Mouse (Mus musculus) heart, embryonic 15.5 days (tissue): ENCODE data around the gene Slc9c1. TPM values are rescaled to one million over a fixed set of nuclear protein-coding genes. Genes with fewer than 3 reads are reported as not detected.
"Not testable (repeated sequence)": the region's sequence is repeated elsewhere in the genome, so short reads cannot be mapped to it uniquely, and the experiment has no call there.

ENCODE experiments used
- ATAC-seq: fragments of 200-750 bp; cut with Nextera tagmentation; replicated peaks from 2 replicates; pipeline ENCODE4 v1.8.0; 2017; ENCODE audit warnings: low read depth, moderate TSS enrichment; ENCODE audit not compliant: insufficient number of reproducible peaks, insufficient read depth, low FRiP score
- H3K27ac ChIP-seq: fragments of 300-500 bp; sonication (generic); 2 replicates; pipeline ENCODE4 v1.5.1; 2015; ENCODE audit warnings: mild to moderate bottlenecking, inconsistent platforms
- H3K27me3 ChIP-seq: fragments of 300-500 bp; sonication (generic); 2 replicates; pipeline ENCODE4 v1.6.1; 2015; ENCODE audit warnings: inconsistent platforms
- H3K36me3 ChIP-seq: fragments of 300-500 bp; sonication (generic); 2 replicates; pipeline ENCODE4 v1.6.1; 2015; ENCODE audit warnings: mild to moderate bottlenecking, inconsistent platforms
- H3K4me1 ChIP-seq: fragments of 300-500 bp; sonication (generic); replicated peaks from 2 replicates; pipeline ENCODE4 v1.6.1; 2015; ENCODE audit warnings: inconsistent platforms
- H3K4me2 ChIP-seq: fragments of 300-500 bp; sonication (generic); 2 replicates; pipeline ENCODE4 v1.6.1; 2015; ENCODE audit warnings: inconsistent platforms, mild to moderate bottlenecking, moderate library complexity
- H3K4me3 ChIP-seq: fragments of 300-500 bp; sonication (generic); 2 replicates; pipeline ENCODE4 v1.5.1; 2015; ENCODE audit warnings: mild to moderate bottlenecking, inconsistent platforms
- H3K9ac ChIP-seq: fragments of 300-500 bp; sonication (generic); 2 replicates; pipeline ENCODE4 v1.6.1; 2015; ENCODE audit warnings: mild to moderate bottlenecking, inconsistent platforms
- H3K9me3 ChIP-seq: fragments of 300-500 bp; sonication (generic); replicated peaks from 2 replicates; pipeline ENCODE4 v1.6.1; 2016; ENCODE audit warnings: inconsistent platforms
- WGBS: fragments of 180-500 bp; shearing (Covaris S2); methylation state at CpG from one replicate; pipeline ENCODE4 v1.1.7; 2015; ENCODE audit warnings: mixed read lengths; 5-methylcytosine and 5-hydroxymethylcytosine counted together
- polyA plus RNA-seq: library from polyadenylated mRNA; unstranded; fragments of >200 nt; fragmentation: Nextera tagmentation; extraction: Ambion mirVana; gene quantifications from 2 replicates; pipeline ENCODE4 v1.2.1, GENCODE M21; 2015

The Slc9c1 gene
- not detected in 2 replicates for polyA plus RNA-seq

DNA sequence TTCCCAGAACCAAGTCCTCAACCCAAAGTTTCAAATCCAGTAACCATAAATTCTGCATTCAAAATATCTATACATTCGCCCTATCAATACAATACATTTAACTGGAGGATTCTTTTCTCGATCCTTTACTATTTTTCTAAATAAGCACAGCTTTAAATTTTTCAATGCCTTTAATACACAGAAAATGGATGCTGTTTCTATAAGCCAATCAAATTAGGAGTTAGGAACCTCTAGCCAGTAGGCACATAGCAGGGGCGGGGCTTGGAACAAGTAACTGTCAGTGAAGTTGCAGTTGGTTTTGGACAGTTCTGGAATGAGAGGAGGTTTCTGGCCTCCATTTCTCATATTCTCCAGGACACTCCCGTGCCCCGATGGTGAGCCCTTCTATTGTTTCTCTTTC is at the start of gene Slc9c1:
Gene Slc9c1, plus strand, starts transcription at position 301 of the 400 bp plus-strand sequence.
- Histone ChIP-seq H3K9ac (no peak within 1 kb of the TSS), H3K27me3 (no peaks in the 10 kb centered on the region), H3K27ac (no peak within 1 kb of the TSS), H3K4me1 (no peaks in the 10 kb centered on the region), H3K9me3 (no peaks in the 10 kb centered on the region), H3K36me3 (no peaks in the 10 kb centered on the region), H3K4me2 (no peak within 1 kb of the TSS), H3K4me3 (no peak within 1 kb of the TSS)
- 84% methylated on average over 5 of the region's 5 CpGs for WGBS
- no peak for ATAC-seq

DNA sequence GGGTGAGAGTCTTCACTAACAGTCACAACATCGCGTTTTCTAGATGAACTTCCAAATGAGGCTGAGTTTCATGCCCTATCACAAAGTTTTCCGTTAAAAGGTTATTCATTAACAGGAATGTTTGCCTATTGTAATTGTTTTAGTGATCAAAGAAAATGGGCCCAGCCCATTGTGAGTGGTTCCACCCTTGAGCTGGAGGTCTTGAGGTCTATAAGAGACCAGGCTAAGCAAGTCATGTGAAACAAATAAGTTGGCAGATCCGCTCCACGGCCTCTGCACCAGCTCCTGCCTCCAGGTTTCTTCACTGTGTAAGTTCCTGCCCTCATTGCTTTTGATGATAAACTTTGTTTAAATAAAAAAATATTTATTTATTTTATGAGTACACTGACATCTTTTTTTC is 42.2 kb upstream of the Slc9c1 start, which contains the start of gene Gm609:
Gene Gm609, minus strand, starts transcription at position 43 of the 400 bp plus-strand sequence.
- Histone ChIP-seq H3K9ac (no peak within 1 kb of the TSS), H3K36me3 (no peaks in the 10 kb centered on the region), H3K9me3 (no peaks in the 10 kb centered on the region), H3K27me3 (no peaks in the 10 kb centered on the region), H3K4me2 (no peak within 1 kb of the TSS), H3K4me3 (no peak within 1 kb of the TSS), H3K4me1 (no peaks in the 10 kb centered on the region), H3K27ac (no peak within 1 kb of the TSS)
- WGBS: 76% methylated on average over 5 of the region's 5 CpGs
- no peak for ATAC-seq

DNA sequence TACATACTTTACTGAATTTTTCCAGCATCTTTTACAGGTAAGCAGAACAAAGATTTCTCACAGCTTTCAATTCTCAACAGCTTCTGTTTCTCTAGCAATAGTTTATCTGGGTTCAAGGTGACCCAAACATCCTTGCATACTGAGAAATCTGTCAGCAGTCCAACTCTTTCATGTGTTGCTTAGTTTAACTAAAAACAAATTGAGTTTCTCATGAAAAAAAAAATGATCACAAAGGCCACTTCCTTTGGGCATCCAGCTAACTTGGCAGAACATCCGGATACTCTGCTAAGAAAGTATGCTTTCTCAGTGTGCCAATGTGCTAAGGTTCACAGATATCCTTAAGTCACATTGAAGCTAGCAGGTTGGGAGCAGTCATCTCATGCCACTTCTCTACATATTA is 39.8 kb upstream of the Slc9c1 start:
- no peak for ATAC-seq
- WGBS: 71% methylated on average over 1 of the region's 1 CpGs
- no peak overlapping the region for H3K4me3 ChIP-seq

DNA sequence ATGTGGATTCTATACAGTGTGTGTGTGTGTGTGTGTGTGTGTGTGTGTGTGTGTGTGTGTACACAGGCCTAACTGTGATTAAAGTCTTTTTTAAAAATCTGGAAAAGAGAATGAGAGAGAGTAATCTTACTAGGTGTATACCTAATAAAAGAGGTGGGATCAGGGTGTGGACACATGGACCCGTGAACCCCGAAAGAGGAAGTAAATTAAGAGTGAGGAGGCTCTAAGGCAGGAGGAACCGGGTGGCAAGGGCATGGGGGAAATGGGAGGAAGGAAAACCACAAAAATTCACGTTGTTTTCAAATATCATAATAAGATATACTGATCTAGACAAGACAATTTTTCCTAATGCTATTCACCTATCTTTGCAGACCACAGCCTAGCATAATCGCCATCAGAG is 9.6 kb upstream of the Slc9c1 start:
- H3K27me3 ChIP-seq: no peaks in the 10 kb centered on the region
- H3K9ac ChIP-seq: no peak overlapping the region
- WGBS: 69% methylated on average over 5 of the region's 5 CpGs
- no peak overlapping the region for H3K27ac ChIP-seq
- H3K36me3 ChIP-seq: no peaks in the 10 kb centered on the region
- H3K4me3 ChIP-seq: no peak overlapping the region
- no peaks in the 10 kb centered on the region for H3K9me3 ChIP-seq
- no peak overlapping the region for H3K4me2 ChIP-seq
- H3K4me1 ChIP-seq: no peaks in the 10 kb centered on the region
- ATAC-seq: no peak

More for the DNA sequence above, 39.8 kb upstream of the Slc9c1 start:
- H3K36me3 ChIP-seq: no peaks in the 10 kb centered on the region
- no peak overlapping the region for H3K4me2 ChIP-seq
- no peaks in the 10 kb centered on the region for H3K27me3 ChIP-seq
- no peaks in the 10 kb centered on the region for H3K4me1 ChIP-seq
- no peak overlapping the region for H3K9ac ChIP-seq
- H3K9me3 ChIP-seq: no peaks in the 10 kb centered on the region
- H3K27ac ChIP-seq: no peak overlapping the region

DNA sequence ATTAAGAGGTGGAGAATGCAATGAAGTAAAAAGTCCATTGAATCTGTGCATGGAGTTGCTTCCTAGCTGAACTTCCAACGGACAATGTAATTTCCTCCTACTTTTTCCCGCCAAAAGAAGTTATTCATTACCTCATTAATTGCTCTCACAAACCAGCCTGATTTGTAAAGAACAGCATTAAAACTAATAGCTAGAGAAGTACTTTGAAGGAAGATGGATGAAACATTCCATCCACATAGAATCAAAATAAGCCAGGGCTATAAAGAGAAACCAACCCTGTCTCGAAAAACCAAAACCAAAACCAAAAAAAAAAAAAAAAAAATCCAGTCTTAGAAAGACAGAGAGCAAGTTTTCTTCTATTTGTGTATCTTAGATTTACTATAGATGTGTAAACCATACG is 3.2 kb upstream of the Slc9c1 start, which contains the start of gene Gm17783:
Gene Gm17783, minus strand, starts transcription at position 101 of the 400 bp plus-strand sequence.
- Histone ChIP-seq H3K9me3 (no peaks in the 10 kb centered on the region), H3K4me3 (no peak within 1 kb of the TSS), H3K27ac (no peak within 1 kb of the TSS), H3K4me1 (no peaks in the 10 kb centered on the region), H3K36me3 (no peaks in the 10 kb centered on the region), H3K4me2 (no peak within 1 kb of the TSS), H3K27me3 (no peaks in the 10 kb centered on the region), H3K9ac (no peak within 1 kb of the TSS)
- no peak for ATAC-seq
- WGBS: 84% methylated on average over 4 of the region's 4 CpGs

DNA sequence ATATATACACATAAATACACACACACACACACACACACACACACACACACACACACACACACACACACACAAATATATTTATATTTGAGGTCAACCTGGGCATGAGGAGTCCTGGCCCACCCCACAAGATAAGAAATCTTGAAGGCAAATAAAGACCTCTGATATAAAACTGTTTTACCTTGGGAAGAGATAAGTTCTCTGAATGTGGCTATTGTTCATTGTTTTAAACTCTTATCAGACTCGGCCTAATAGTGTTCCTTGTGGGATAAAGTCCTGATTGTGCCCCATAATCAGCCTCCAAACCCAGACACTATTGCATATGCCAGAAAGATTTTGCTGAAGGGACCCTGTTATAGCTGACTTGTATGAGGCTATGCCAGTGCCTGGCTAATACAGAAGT is 3.2 kb downstream of the Slc9c1 start:
- H3K9me3 ChIP-seq, H3K36me3 ChIP-seq, H3K4me3 ChIP-seq, H3K4me2 ChIP-seq, H3K4me1 ChIP-seq, H3K27me3 ChIP-seq, H3K9ac ChIP-seq, ATAC-seq, H3K27ac ChIP-seq: not testable (repeated sequence)
- WGBS: 56% methylated on average over 1 of the region's 1 CpGs

DNA sequence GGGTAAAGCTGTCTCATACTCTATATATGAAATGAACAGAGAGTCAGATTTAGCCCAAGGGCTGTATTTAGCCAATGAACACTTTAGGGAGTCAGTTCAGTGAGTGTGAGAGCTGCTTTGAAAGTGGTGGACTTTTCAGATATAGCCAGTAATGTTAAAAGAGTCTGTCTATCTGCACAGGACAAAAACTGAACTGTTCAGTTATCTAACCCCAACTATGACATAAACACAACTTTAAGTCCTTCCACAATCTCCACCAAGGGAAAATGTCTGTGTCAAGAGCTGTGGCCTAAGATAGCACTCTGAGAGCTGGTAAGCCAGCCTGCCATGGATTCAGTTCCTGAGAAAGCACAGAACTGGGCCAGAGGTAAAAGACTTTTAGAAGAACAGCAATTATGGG is 7.0 kb downstream of the Slc9c1 start:
- no peaks in the 10 kb centered on the region for H3K9me3 ChIP-seq
- no peak overlapping the region for H3K4me3 ChIP-seq
- no peaks in the 10 kb centered on the region for H3K36me3 ChIP-seq
- ATAC-seq: no peak
- H3K4me1 ChIP-seq: no peaks in the 10 kb centered on the region
- no peak overlapping the region for H3K9ac ChIP-seq
- H3K4me2 ChIP-seq: no peak overlapping the region
- H3K27ac ChIP-seq: no peak overlapping the region
- no peaks in the 10 kb centered on the region for H3K27me3 ChIP-seq

DNA sequence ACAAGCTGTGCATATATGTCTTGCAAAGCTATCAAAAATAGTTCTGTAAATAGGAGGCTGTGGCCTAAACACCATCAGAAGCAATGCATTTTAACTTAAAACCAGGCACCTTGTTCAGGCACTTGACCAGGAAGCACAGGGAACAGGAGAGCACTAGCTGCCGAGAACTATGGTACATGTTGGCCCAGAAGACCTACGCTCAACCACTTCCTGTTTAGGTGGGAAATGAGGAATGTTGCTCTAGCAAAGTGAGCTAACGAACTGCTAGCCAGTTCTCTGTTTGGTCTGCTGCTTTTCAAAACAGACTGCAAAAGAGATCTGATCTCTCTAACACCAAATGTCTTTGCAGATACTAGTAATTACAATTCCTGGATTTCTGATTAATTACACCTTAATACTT is 9.2 kb downstream of the Slc9c1 start:
- Histone ChIP-seq H3K9ac (no peak overlapping the region), H3K27me3 (no peaks in the 10 kb centered on the region), H3K27ac (no peak overlapping the region), H3K36me3 (no peaks in the 10 kb centered on the region), H3K4me1 (no peaks in the 10 kb centered on the region), H3K4me2 (no peak overlapping the region), H3K9me3 (no peaks in the 10 kb centered on the region), H3K4me3 (no peak overlapping the region)
- 61% methylated on average over 3 of the region's 3 CpGs for WGBS
- no peak for ATAC-seq

DNA sequence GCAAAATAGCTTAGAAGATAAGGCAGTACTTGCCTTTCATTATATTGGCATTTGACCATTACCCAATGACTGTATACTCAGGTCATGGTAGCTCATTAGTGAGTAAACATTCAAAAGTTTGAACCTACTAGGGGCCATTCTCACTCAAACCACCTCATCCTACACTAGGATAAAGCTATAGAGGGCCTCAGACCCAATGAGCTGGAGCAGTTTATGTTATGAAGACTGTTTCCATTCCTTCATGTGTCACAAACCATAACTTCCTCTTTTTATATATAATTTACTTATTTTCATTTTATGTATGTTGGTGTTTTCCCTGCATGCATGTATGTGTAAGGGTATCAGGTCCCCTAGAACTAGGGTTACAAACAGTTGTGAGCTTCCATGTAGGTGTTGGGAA is 12.9 kb downstream of the Slc9c1 start:
- no peak overlapping the region for H3K9ac ChIP-seq

DNA sequence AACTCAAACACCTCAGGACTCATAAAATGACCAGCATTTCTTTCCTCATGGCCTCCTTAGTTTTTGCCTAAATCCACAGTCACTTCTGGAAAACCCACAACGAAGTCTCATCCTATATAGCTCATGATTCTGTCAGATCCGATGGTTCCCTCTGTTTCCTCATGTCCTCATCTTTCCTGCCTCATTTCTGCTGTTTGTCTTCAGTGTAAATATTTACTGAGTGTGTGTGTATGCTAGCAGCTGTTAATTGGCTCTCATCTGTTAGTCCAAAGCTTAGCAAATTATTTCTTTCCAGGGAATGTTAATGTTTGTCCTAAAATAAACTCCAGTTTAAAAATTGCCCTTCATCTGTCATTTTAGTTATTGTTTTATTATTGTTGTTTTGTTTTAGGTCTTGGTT is 16.5 kb downstream of the Slc9c1 start:
- H3K9ac ChIP-seq: no peak overlapping the region
- no peak overlapping the region for H3K27ac ChIP-seq
- no peaks in the 10 kb centered on the region for H3K36me3 ChIP-seq
- no peaks in the 10 kb centered on the region for H3K4me1 ChIP-seq
- WGBS: 62% methylated on average over 2 of the region's 2 CpGs
- no peaks in the 10 kb centered on the region for H3K9me3 ChIP-seq
- no peak overlapping the region for H3K4me2 ChIP-seq
- H3K4me3 ChIP-seq: no peak overlapping the region
- no peaks in the 10 kb centered on the region for H3K27me3 ChIP-seq
- no peak for ATAC-seq

More for the DNA sequence above, 12.9 kb downstream of the Slc9c1 start:
- no peaks in the 10 kb centered on the region for H3K27me3 ChIP-seq
- no peaks in the 10 kb centered on the region for H3K9me3 ChIP-seq
- no peaks in the 10 kb centered on the region for H3K36me3 ChIP-seq
- H3K27ac ChIP-seq: no peak overlapping the region
- ATAC-seq: no peak
- H3K4me2 ChIP-seq: no peak overlapping the region
- no peak overlapping the region for H3K4me3 ChIP-seq
- no peaks in the 10 kb centered on the region for H3K4me1 ChIP-seq

DNA sequence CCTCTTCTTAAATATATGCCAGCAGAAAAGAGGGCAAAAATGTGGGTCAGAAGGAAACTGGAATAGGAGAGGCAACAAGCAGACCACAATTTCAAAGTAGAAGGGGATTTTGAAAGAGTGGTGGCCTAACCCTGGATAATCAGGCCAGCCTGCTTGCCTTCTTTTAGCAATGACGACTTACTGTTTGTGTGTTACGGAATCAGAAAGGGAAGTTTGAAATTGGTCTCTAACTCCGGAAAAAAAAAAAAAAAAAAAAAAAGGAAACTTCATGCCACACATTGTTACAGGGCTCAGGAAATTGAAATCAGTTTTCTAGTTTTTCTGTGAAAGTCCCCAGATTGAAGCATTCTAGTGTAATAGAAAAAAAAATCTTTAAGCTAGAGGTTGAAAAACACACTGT is 26.6 kb downstream of the Slc9c1 start:
- Histone ChIP-seq H3K36me3 (no peaks in the 10 kb centered on the region), H3K4me2 (no peak overlapping the region), H3K4me1 (no peaks in the 10 kb centered on the region), H3K9me3 (no peaks in the 10 kb centered on the region), H3K27ac (no peak overlapping the region), H3K9ac (no peak overlapping the region), H3K4me3 (no peak overlapping the region), H3K27me3 (no peaks in the 10 kb centered on the region)
- WGBS: 36% methylated on average over 3 of the region's 3 CpGs
- ATAC-seq: no peak

DNA sequence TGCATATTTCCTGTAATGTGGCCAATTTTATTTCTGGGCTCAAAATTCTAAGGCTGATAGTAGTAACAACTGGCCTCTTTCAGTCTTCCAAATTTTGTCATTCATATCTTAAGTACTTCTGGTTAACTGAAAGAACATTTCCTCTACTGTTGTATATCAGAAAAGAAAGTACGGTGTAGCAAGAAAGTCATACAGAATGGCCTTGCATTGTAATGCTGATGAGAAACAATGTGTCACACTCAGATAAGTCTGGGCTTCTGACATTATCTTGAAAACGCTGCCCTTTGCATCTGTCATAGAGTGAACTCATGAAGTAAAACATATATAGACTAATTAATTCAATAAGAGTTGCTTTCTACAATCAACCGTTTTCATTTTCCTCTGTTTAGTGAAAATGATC is 37.2 kb downstream of the Slc9c1 start:
- 40% methylated on average over 3 of the region's 3 CpGs for WGBS
- H3K27me3 ChIP-seq: no peaks in the 10 kb centered on the region
- no peak overlapping the region for H3K4me2 ChIP-seq
- H3K27ac ChIP-seq: no peak overlapping the region
- ATAC-seq: no peak
- no peak overlapping the region for H3K4me3 ChIP-seq
- H3K36me3 ChIP-seq: no peaks in the 10 kb centered on the region
- H3K9ac ChIP-seq: no peak overlapping the region
- no peaks in the 10 kb centered on the region for H3K4me1 ChIP-seq
- H3K9me3 ChIP-seq: no peaks in the 10 kb centered on the region
